Mouse (Mus musculus) liver, adult 2 months (tissue): ENCODE measurements around the gene Stag2.
A peak's percentile ranks its signal among the peaks of the same experiment; 100 is the strongest.

Experiments
- CTCF ChIP-seq: fragments of 200-500 bp; IDR thresholded peaks from 2 replicates; pipeline ENCODE4 v1.5.1; 2011; ENCODE audit warnings: low read depth, low read length, control low read depth
- POLR2A ChIP-seq: fragments of 200-500 bp; IDR thresholded peaks from 2 replicates; pipeline ENCODE4 v1.6.1; 2011; ENCODE audit warnings: low read length, control low read depth; ENCODE audit not compliant: insufficient read depth; ENCODE audit errors: extremely low read depth

DNA sequence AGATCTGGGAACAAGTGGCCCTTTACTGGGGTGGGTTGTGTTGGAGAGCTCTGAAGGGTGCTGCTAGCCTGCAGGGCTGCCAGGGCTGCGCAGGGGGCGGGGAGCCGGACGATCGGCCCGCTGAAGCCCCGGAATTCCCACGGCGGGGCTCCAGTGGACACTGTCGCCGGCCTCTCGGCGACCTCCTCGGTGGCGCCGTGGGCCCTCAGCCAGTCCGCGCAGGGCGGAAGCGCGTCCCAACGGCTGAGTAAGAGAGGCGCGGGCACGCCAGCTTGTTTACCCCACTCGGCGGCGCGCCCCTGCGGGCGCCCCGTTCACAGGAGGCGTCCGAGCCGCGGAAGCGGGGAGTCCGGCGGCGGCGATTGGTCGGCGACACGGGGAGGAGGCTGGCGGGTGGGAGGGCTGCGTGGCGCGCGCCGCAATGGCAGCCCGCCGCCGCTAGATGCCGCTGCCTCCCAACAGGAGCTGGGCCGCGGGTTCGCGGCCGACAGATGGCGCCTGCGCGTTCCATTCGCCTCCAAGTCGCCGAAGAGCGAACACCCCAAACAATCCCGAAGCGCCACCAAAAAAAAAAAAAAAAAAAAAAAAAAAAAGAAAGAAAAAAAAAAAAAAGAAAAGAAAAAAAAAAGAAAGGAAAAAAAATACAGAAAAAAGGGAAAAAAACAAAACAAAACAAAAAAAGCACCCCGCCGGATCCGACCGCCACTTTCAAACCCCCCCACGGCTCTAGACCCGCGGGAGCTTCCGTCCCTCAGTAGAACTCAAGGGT, at the start of gene Stag2:
- TF ChIP-seq POLR2A (0 out of 2 replicates have a peak, but pooled peaks have one; percentile 21), CTCF (peak; percentile 84)
